Mouse (Mus musculus): ENCODE measurements around the gene Bptf.

DNA sequence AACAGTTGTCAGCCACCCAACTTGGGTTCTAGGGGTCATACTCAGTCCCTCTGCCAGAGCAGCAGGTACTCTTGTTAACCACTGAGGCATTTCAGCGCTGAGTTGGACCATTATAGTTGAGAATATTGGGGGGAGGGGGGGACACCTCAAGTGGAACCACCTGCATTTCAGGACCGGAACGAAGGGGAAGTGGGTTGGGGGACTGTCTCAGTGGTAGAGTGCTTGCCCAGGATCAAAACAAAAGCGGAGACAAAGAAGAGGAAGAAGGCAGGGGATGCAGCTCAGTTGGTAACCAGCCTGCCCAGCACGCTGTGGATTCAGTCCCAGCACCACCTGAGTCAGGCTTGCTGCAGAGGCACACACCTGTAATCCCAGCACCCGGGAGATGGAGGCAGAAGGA, 8.8 kb upstream of the Bptf start:
- TF ChIP-seq CTCF (IDR thresholded peaks at IDR 0.05; ENCODE audit: low read depth): no peak
- no peak for TF ChIP-seq EP300 (IDR thresholded peaks at IDR 0.05; ENCODE audit: low read depth)

Measured in liver, postnatal 0 days (tissue).